Mouse (Mus musculus): Measurements from ENCODE around the gene Gast. TPM values are rescaled to one million over a fixed set of nuclear protein-coding genes. Genes with fewer than 3 reads are reported as not detected.
"Not testable (repeated sequence)": the region's sequence is repeated elsewhere in the genome, so short reads cannot be mapped to it uniquely, and the experiment has no call there.

Gene Gast
- polyA plus RNA-seq, 1 experiment from 2014 or later = not detected

DNA sequence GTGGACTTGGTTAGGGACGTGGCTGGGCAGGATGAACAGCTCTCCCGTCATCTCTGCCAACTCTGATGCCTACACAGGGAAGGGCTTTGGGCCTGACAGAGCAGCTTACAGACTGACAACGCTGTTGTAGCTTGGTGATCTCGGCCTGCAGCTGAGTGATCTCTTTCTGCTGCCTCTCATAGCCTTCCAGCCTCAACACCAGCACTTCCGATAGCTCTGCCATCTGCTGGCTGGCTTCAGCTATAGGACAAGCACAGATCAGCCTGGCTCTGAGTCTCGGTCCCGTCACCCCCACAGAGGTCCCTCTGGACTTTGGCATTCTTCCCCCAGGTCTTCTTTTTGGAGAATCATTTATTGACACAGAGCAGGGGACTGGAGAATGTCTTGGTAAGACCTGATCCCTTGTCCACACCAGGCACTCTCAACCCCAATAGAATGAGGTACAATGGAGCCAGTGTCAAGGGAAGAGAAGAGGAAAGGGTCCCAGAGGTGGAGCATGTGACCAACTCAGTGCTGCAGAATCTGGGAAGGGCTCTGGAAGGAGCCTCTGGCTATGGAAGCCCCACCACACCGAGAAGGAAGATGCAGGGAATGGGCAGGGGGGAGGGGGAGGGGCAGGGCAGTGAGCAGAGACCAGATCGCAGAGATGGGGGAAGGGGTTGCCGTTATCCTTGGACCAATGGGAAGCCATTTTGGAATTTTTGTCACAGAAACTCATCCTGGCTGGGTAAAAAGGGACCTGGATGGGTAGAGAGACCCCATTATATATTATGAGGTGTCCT lies 18.1 kb downstream of the Gast start:
- 31% methylated on average over 10 of the region's 10 CpGs for WGBS
- Histone ChIP-seq H3K4me3 (ENCODE audit: low read length) (no peak overlapping the region), H3K27ac (ENCODE audit: low read length) (no peak overlapping the region), H3K9ac (ENCODE audit: low read length) (peak overlapping the region; percentile 35), H3K4me1 (ENCODE audit: control insufficient read depth, insufficient read depth, low read length) (peaks cover 14% of the 10 kb centered on the region; the same call in 1 of the 2 replicates), H3K36me3 (ENCODE audit: control insufficient read depth, insufficient read depth) (no peaks in the 10 kb centered on the region), H3K4me2 (ENCODE audit: low read depth, low read length) (no peak overlapping the region), H3K9me3 (replicated peaks; ENCODE audit: control insufficient read depth, low read length) (no peaks in the 10 kb centered on the region), H3K27me3 (ENCODE audit: control insufficient read depth, insufficient read depth, low read length) (peaks cover 32% of the 10 kb centered on the region)
- ATAC-seq (replicated peaks; ENCODE audit: extremely low read depth, insufficient read depth, low FRiP score) = no peak

DNA sequence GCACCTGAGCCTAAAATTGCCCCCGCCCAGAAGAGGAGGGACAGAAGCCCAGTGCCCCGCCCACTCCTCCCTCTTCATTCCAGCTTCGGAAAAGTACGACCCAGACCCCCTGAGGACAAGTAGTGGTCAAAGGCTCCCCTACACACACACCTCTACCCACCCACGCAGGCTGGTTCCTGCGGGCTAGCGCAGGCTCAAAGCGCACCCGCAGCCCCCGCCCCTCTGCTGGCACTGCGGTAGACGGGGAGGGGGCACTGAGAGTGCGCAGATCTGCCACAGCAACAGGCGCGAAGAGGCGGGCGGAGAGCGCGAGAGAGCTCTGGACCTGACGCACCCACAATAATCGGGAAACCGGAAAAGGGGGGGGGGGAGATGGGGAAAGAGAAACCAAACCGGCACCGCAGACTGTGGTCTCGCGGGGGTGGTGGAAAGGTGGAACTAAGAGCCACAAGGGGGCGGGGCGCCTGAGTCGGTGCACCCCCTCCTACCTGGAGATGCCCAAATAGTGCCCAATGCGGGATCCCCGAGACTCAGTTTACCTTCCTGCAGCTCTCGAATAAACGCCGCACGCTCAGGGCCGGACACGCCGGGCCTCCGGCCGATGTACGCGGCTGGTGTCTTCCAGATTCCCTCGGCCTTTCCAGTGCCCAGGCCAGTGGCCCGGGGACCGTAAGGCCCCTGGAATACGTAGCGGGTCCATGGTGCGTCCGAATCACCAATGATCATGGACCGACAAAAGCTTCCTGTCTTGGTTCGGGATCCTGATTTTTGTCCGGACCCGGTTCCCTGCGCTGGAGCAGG lies 21.1 kb downstream of the Gast start:
- no peak overlapping the region for H3K27ac ChIP-seq (ENCODE audit: low read length)
- peaks cover 14% of the 10 kb centered on the region; the same call in 1 of the 2 replicates for H3K4me1 ChIP-seq (ENCODE audit: control insufficient read depth, insufficient read depth, low read length)
- H3K9me3 ChIP-seq (replicated peaks; ENCODE audit: control insufficient read depth, low read length) = no peaks in the 10 kb centered on the region
- H3K4me3 ChIP-seq (ENCODE audit: low read length) = peak overlapping the region; percentile 77
- peak overlapping the region; percentile 75 for H3K9ac ChIP-seq (ENCODE audit: low read length)
- H3K36me3 ChIP-seq (ENCODE audit: control insufficient read depth, insufficient read depth) = no peaks in the 10 kb centered on the region
- peak overlapping the region; percentile 98 for H3K4me2 ChIP-seq (ENCODE audit: low read depth, low read length)
- peak; percentile 38; the same call in 1 of the 2 replicates for ATAC-seq (replicated peaks; ENCODE audit: extremely low read depth, insufficient read depth, low FRiP score)
- WGBS = under 1% methylated on average over 54 of the region's 54 CpGs
- peaks cover 50% of the 10 kb centered on the region for H3K27me3 ChIP-seq (ENCODE audit: control insufficient read depth, insufficient read depth, low read length)

DNA sequence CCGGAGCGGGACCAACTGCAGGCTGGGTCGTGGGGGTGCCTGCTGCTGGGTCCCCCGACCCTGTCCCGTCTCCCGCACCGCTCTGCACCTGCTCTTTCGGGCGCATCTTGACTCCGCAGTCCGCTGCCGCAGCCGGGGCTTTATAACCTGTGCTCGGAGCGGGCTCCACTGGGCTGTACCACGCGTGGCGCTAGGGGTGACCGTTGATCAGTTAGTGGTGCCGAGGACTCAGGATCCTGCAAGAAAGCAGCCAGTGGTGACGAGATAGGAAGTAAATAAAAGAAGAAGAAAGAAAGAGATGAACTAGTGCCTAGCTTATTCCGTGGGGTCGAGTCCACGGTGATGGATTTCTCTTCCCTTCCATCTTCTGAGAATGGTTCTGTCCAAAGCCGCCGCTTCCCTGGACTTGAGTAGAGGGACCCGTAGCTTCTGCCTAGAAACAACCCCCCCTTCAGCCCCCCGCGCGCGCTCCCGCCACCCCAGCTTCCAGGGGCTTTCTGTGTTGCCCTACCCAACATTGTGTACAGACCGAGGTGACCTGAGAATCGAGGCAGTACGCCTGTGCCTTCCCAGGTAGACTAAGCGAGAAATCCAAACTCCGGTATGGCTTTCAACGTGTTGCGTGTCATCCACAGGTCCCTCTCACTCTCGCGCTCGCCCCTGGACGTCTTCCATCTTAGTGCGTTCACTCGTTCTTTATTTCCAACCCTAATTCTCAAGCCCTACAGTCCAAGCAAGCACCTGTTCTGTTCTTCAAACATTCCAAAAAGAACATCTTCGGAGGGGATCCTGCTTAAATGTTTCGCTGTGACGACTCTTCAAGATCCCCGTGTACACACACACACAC lies 22.0 kb downstream of the Gast start, which contains the start of gene Hap1:
TSS of gene Hap1 (minus strand) at position 157 of the 847 bp plus-strand sequence.
- peak within 1 kb of the TSS; percentile 98 for H3K4me2 ChIP-seq (ENCODE audit: low read depth, low read length)
- H3K9me3 ChIP-seq (replicated peaks; ENCODE audit: control insufficient read depth, low read length) = no peaks in the 10 kb centered on the region
- H3K27me3 ChIP-seq (ENCODE audit: control insufficient read depth, insufficient read depth, low read length) = peaks cover 50% of the 10 kb centered on the region
- peak; percentile 62 for ATAC-seq (replicated peaks; ENCODE audit: extremely low read depth, insufficient read depth, low FRiP score)
- no peak within 1 kb of the TSS for H3K27ac ChIP-seq (ENCODE audit: low read length)
- H3K9ac ChIP-seq (ENCODE audit: low read length) = peak within 1 kb of the TSS; percentile 75
- H3K4me1 ChIP-seq (ENCODE audit: control insufficient read depth, insufficient read depth, low read length) = peaks cover 14% of the 10 kb centered on the region; the same call in 1 of the 2 replicates
- 2% methylated on average over 49 of the region's 49 CpGs for WGBS
- H3K36me3 ChIP-seq (ENCODE audit: control insufficient read depth, insufficient read depth) = no peaks in the 10 kb centered on the region
- H3K4me3 ChIP-seq (ENCODE audit: low read length) = peak within 1 kb of the TSS; percentile 77

DNA sequence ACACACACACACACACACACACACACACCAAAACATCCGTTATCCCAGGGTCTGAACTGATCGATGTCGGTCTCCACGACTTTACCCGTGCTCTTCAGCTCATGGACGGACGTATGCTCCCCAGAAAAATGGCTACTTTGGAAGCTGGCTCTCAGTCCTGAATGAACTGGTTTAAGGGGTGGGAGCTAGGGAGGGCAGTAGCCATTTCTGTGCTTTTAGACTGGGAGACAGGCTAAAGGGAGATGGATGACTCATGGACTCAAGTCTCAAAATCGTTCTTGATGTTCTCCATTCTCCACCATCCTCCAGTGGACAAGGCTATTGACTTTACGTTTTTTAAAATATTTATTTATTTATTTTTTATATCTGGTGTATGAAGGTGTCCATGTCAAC lies 22.6 kb downstream of the Gast start:
- Histone ChIP-seq H3K36me3 (ENCODE audit: control insufficient read depth, insufficient read depth) (no peaks in the 10 kb centered on the region), H3K4me1 (ENCODE audit: control insufficient read depth, insufficient read depth, low read length) (peaks cover 14% of the 10 kb centered on the region; the same call in 1 of the 2 replicates), H3K4me2 (ENCODE audit: low read depth, low read length) (peak overlapping the region; percentile 98), H3K27me3 (ENCODE audit: control insufficient read depth, insufficient read depth, low read length) (peaks cover 50% of the 10 kb centered on the region), H3K9me3 (replicated peaks; ENCODE audit: control insufficient read depth, low read length) (no peaks in the 10 kb centered on the region), H3K9ac (ENCODE audit: low read length) (peak overlapping the region; percentile 75), H3K27ac (ENCODE audit: low read length) (no peak overlapping the region), H3K4me3 (ENCODE audit: low read length) (peak overlapping the region; percentile 77)
- 20% methylated on average over 9 of the region's 9 CpGs for WGBS
- ATAC-seq (replicated peaks; ENCODE audit: extremely low read depth, insufficient read depth, low FRiP score) = no peak

DNA sequence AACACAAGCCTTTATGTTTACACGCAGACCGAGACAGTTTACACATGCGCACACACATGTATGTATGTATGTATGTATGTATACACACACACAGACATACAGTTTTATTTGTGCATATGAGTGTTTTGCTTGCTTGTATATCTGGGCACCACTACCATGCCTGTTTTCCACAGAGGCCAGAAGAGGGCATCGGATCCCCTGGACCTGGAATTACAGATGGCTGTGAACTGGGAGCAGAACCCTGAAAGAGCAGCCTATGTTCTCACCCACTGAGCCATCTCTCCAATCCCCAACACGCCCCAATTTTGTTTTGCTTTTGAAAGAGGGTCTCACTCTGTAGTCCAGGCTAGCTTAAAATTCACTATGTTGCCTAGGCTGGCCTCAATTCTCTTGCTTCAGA lies 23.2 kb downstream of the Gast start:
- peaks cover 50% of the 10 kb centered on the region for H3K27me3 ChIP-seq (ENCODE audit: control insufficient read depth, insufficient read depth, low read length)
- no peaks in the 10 kb centered on the region for H3K36me3 ChIP-seq (ENCODE audit: control insufficient read depth, insufficient read depth)
- no peak for ATAC-seq (replicated peaks; ENCODE audit: extremely low read depth, insufficient read depth, low FRiP score)
- no peak overlapping the region for H3K4me2 ChIP-seq (ENCODE audit: low read depth, low read length)
- H3K9ac ChIP-seq (ENCODE audit: low read length) = no peak overlapping the region
- H3K9me3 ChIP-seq (replicated peaks; ENCODE audit: control insufficient read depth, low read length) = no peaks in the 10 kb centered on the region
- H3K4me3 ChIP-seq (ENCODE audit: low read length) = no peak overlapping the region
- no peak overlapping the region for H3K27ac ChIP-seq (ENCODE audit: low read length)
- H3K4me1 ChIP-seq (ENCODE audit: control insufficient read depth, insufficient read depth, low read length) = peaks cover 14% of the 10 kb centered on the region; the same call in 1 of the 2 replicates
- 57% methylated on average over 5 of the region's 5 CpGs for WGBS

DNA sequence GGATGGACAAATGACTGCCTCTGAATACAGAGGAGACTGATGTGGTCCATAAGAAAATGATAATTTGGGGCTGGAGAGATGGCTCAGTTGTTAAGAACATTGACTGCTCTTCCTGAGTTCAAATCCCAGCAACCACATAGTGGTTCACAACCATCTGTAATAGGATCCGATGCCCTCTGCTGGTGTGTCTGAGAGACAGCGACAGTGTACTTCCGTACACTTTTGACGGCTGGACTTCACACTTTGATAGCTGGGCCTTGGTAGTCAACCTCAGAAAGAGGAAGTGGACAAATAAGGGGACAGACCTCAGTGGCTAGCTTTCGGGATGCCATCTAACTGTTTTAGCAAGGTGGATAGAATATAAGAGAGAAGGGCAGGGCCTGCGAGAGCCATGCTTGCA lies 26.0 kb downstream of the Gast start:
- Histone ChIP-seq H3K4me2 (ENCODE audit: low read depth, low read length) (no peak overlapping the region), H3K36me3 (ENCODE audit: control insufficient read depth, insufficient read depth) (no peaks in the 10 kb centered on the region), H3K4me3 (ENCODE audit: low read length) (no peak overlapping the region), H3K9me3 (replicated peaks; ENCODE audit: control insufficient read depth, low read length) (no peaks in the 10 kb centered on the region), H3K27ac (ENCODE audit: low read length) (no peak overlapping the region), H3K9ac (ENCODE audit: low read length) (no peak overlapping the region), H3K4me1 (ENCODE audit: control insufficient read depth, insufficient read depth, low read length) (peaks cover 10% of the 10 kb centered on the region; the same call in 1 of the 2 replicates), H3K27me3 (ENCODE audit: control insufficient read depth, insufficient read depth, low read length) (peaks cover 27% of the 10 kb centered on the region)
- ATAC-seq (replicated peaks; ENCODE audit: extremely low read depth, insufficient read depth, low FRiP score) = no peak
- 68% methylated on average over 6 of the region's 6 CpGs for WGBS

DNA sequence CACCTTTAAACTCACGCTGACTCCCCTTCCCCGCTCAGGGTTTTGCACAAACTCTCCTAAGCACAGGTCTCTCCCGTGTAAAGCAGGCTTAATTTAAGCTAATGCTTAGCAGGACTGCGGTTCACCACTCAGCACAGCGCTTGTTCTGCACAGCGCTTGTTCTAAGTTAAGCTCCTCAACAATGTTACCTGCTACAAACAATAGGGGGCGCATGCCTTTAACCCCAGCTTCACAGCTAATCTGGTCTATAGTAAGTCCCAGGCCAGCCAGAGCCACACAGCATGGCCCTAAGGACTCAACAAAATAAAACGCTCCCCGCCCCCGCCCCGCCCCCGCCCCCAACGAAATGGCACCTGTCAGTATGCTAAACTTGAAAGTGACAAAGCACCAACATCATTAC lies 26.9 kb downstream of the Gast start:
- not testable (repeated sequence) for H3K9me3 ChIP-seq (replicated peaks; ENCODE audit: control insufficient read depth, low read length); H3K9ac ChIP-seq (ENCODE audit: low read length); H3K4me2 ChIP-seq (ENCODE audit: low read depth, low read length); H3K4me1 ChIP-seq (ENCODE audit: control insufficient read depth, insufficient read depth, low read length); H3K4me3 ChIP-seq (ENCODE audit: low read length); H3K27ac ChIP-seq (ENCODE audit: low read length); H3K36me3 ChIP-seq (ENCODE audit: control insufficient read depth, insufficient read depth); ATAC-seq (replicated peaks; ENCODE audit: extremely low read depth, insufficient read depth, low FRiP score)
- WGBS = no CpG with 5 or more reads among the region's 13 CpGs
- H3K27me3 ChIP-seq (ENCODE audit: control insufficient read depth, insufficient read depth, low read length) = peaks cover 22% of the 10 kb centered on the region

DNA sequence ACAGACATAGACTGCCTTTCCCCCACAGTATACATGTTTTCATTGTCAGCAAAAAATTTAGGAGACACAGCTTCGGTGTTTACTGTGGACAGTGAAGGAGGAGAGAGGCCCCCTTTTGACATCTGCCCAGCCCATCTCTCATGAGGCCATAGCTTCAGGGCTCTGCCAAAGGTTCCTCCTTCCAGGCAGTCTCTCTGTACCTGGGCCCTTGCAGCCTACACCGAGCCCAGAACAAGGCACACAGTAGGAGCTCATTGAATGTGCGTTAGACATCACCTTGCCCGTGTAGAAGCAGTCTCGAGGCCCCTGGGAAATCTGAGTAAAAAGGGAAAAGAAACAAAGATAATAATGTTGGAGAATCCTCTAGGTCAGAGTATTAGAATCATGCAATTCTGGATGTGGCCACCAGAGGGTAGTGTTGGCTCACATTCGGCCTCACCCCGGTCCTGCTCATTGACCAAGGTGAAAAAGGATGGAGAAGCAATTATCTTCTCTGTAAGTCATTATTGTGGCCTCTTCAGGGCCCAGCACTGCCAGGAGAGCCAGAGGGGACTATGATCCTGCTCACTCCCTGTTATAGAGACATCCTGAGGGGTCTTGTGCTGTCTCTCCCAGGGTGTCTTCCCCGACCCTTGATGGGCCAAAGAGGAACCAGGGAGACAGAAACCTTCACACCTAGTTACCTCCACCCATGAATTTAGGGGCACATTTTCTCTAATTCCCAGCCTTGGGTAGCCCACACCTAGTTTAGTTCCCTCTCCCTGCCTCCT lies 28.2 kb downstream of the Gast start:
- H3K9ac ChIP-seq (ENCODE audit: low read length) = no peak overlapping the region
- 11% methylated on average over 8 of the region's 8 CpGs for WGBS

More for the DNA sequence above, 28.2 kb downstream of the Gast start:
- Histone ChIP-seq H3K4me1 (ENCODE audit: control insufficient read depth, insufficient read depth, low read length) (no peaks in the 10 kb centered on the region), H3K9me3 (replicated peaks; ENCODE audit: control insufficient read depth, low read length) (no peaks in the 10 kb centered on the region), H3K27me3 (ENCODE audit: control insufficient read depth, insufficient read depth, low read length) (peaks cover 16% of the 10 kb centered on the region), H3K4me2 (ENCODE audit: low read depth, low read length) (no peak overlapping the region), H3K4me3 (ENCODE audit: low read length) (no peak overlapping the region), H3K36me3 (ENCODE audit: control insufficient read depth, insufficient read depth) (no peaks in the 10 kb centered on the region), H3K27ac (ENCODE audit: low read length) (no peak overlapping the region)
- peak; percentile 28; the same call in 1 of the 2 replicates for ATAC-seq (replicated peaks; ENCODE audit: extremely low read depth, insufficient read depth, low FRiP score)

All from heart, embryonic 16.5 days (tissue).